Mouse (Mus musculus): ENCODE data around the gene Nme2. TPM values are rescaled to one million over a fixed set of nuclear protein-coding genes. Genes with fewer than 3 reads are reported as not detected.

The Nme2 gene
- polyA plus RNA-seq, 1 experiment: 1,152 TPM

DNA sequence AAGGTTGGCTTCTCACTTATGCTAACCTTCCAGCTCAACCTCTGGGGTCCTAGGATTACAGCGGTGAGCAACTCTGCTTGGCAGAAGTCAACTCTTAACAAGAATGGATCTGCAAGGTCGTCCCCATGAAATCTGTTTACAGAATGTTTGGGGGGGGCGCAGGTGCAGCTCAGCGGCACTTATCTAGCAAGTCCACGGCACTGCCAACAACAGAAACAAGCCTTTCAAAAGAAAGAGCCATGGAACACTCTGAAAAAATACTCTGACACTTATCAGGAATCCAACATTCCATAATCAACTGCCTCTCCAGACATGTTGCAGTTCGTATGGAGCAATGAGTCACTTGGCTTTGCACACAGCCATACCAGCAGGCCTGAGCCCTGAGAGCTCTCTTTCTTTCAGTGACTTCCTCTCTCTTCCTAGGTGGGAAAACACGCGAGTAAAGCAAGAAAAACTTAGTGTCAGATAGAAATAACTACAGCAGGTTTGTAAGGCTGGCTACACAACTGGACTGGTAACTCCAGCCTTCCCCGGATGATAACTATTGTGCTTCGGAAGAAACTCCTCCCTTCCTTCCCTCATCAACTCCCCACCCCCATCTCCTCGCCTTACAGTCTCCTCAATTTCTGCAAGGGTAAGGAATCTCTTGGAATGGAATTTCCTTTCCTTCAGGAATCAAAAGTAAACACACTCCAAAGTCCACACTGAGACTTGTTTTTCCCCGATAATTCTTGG lies 32.4 kb upstream of the Nme2 start:
- no peak overlapping the region for H3K4me3 ChIP-seq
- no peaks in the 10 kb centered on the region for H3K79me2 ChIP-seq (ENCODE audit: control insufficient read depth, insufficient read depth)
- TF ChIP-seq MYOG (IDR thresholded peaks at IDR 0.05; ENCODE audit: control insufficient read depth in 1 of 3, insufficient read depth in 1 of 3, insufficient read length in 2 of 3, low read depth in 2 of 3) (no peak), POLR2AphosphoS2 (IDR thresholded peaks at IDR 0.05; ENCODE audit: insufficient read length, low read depth) (no peak), MYOD1 (IDR thresholded peaks at IDR 0.05; ENCODE audit: control insufficient read depth in 1 of 3, insufficient read length in 2 of 3, low read depth in 2 of 3) (no peak), E2F4 (IDR thresholded peaks at IDR 0.05; ENCODE audit: insufficient read depth) (no peak), CEBPB (IDR thresholded peaks at IDR 0.05; ENCODE audit: insufficient read depth, poor library complexity, severe bottlenecking) (no peak), USF1 (IDR thresholded peaks at IDR 0.05; ENCODE audit: low read depth) (no peak), REST (IDR thresholded peaks at IDR 0.05; ENCODE audit: insufficient read depth, insufficient read length) (no peak)
- H3K36me3 ChIP-seq (ENCODE audit: control insufficient read depth, insufficient read depth): no peaks in the 10 kb centered on the region
- H3ac ChIP-seq (ENCODE audit: control insufficient read depth, insufficient read length): no peak overlapping the region
- peak overlapping the region; percentile 50 for H3K4me2 ChIP-seq (ENCODE audit: low read depth)
- no peaks in the 10 kb centered on the region for H3K27me3 ChIP-seq (ENCODE audit: control insufficient read depth, insufficient read depth, insufficient read length)

DNA sequence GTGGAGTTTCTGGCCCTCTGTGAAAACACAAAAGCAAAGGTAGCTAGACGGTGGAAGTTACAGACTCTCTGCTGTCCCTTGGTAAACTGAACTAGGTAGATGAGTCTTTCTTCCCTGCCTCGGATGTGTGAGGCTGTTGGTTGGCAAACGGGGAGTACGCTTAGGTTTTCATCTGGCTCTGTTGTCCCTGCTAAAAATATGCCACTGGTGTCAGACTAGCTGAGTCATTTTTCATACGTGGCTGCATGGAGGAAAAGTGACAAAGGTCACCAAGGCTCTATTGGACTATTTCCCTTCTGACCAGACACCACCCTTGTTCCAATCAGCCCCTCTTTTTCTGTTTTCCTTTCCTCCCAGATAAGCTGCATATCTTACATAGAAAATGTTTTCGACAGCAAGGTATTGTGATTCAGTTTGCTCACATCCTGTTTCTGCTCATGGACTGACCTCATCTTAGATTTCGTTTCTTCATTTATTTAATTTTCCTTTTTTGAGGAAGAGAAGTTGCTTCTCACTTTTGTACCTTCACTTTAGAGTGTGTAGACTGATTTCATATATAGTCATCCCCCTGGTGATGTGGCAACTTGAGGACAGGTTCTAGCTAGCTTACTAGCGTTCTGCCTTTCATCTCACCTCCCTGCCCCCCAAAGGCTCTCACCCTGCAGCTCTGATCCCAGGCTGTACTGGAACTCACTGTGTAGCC lies 31.7 kb upstream of the Nme2 start:
- Histone ChIP-seq H3K4me2 (ENCODE audit: low read depth) (peak overlapping the region; percentile 50), H3K27me3 (ENCODE audit: control insufficient read depth, insufficient read depth, insufficient read length) (no peaks in the 10 kb centered on the region), H3K79me2 (ENCODE audit: control insufficient read depth, insufficient read depth) (no peaks in the 10 kb centered on the region), H3K36me3 (ENCODE audit: control insufficient read depth, insufficient read depth) (no peaks in the 10 kb centered on the region), H3K4me3 (no peak overlapping the region), H3ac (ENCODE audit: control insufficient read depth, insufficient read length) (no peak overlapping the region)
- TF ChIP-seq MYOG (IDR thresholded peaks at IDR 0.05; ENCODE audit: control insufficient read depth in 1 of 3, insufficient read depth in 1 of 3, insufficient read length in 2 of 3, low read depth in 2 of 3) (no peak), TCF3 (IDR thresholded peaks at IDR 0.05; ENCODE audit: insufficient read length, low read depth) (no peak), REST (IDR thresholded peaks at IDR 0.05; ENCODE audit: insufficient read depth, insufficient read length) (no peak), E2F4 (IDR thresholded peaks at IDR 0.05; ENCODE audit: insufficient read depth) (no peak), MYOD1 (IDR thresholded peaks at IDR 0.05; ENCODE audit: control insufficient read depth in 1 of 3, insufficient read length in 2 of 3, low read depth in 2 of 3) (no peak), POLR2AphosphoS2 (IDR thresholded peaks at IDR 0.05; ENCODE audit: insufficient read length, low read depth) (no peak), CEBPB (IDR thresholded peaks at IDR 0.05; ENCODE audit: insufficient read depth, poor library complexity, severe bottlenecking) (no peak), POLR2A (IDR thresholded peaks at IDR 0.05; ENCODE audit: insufficient read length, low read depth) (no peak), TCF12 (IDR thresholded peaks at IDR 0.05; ENCODE audit: insufficient read depth, poor library complexity, severe bottlenecking) (no peak), SRF (IDR thresholded peaks at IDR 0.05; ENCODE audit: control insufficient read depth, insufficient read length, low read depth) (no peak), USF1 (IDR thresholded peaks at IDR 0.05; ENCODE audit: low read depth) (no peak), MAX (IDR thresholded peaks at IDR 0.05; ENCODE audit: low read depth) (no peak)

DNA sequence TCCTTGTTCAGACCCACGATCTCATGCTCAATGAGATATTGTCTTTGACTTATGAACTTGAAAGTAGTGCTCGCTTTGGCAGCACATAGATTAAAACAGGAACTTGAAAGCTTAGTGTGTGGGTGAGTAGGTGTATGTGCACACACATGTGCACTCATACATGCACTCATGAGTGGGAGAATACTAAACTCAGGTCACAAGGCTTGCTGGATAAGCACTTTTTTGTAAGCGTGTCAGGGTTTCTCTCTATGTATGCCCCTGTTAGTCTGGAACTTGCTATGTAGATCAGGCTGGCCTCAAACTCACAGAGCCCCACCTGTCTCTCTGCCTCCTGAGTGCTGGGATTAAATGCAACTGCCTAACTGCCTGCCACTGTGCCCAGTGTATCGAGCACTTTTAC lies 31.0 kb upstream of the Nme2 start:
- Histone ChIP-seq H3K36me3 (ENCODE audit: control insufficient read depth, insufficient read depth) (no peaks in the 10 kb centered on the region), H3K79me2 (ENCODE audit: control insufficient read depth, insufficient read depth) (no peaks in the 10 kb centered on the region), H3K4me3 (no peak overlapping the region), H3ac (ENCODE audit: control insufficient read depth, insufficient read length) (no peak overlapping the region), H3K27me3 (ENCODE audit: control insufficient read depth, insufficient read depth, insufficient read length) (no peaks in the 10 kb centered on the region), H3K4me2 (ENCODE audit: low read depth) (peak overlapping the region; percentile 50)
- TF ChIP-seq CEBPB (IDR thresholded peaks at IDR 0.05; ENCODE audit: insufficient read depth, poor library complexity, severe bottlenecking) (no peak), E2F4 (IDR thresholded peaks at IDR 0.05; ENCODE audit: insufficient read depth) (no peak), MYOD1 (IDR thresholded peaks at IDR 0.05; ENCODE audit: control insufficient read depth in 1 of 3, insufficient read length in 2 of 3, low read depth in 2 of 3) (no peak), MYOG (IDR thresholded peaks at IDR 0.05; ENCODE audit: control insufficient read depth in 1 of 3, insufficient read depth in 1 of 3, insufficient read length in 2 of 3, low read depth in 2 of 3) (no peak), TCF3 (IDR thresholded peaks at IDR 0.05; ENCODE audit: insufficient read length, low read depth) (no peak), POLR2AphosphoS2 (IDR thresholded peaks at IDR 0.05; ENCODE audit: insufficient read length, low read depth) (no peak), MAX (IDR thresholded peaks at IDR 0.05; ENCODE audit: low read depth) (no peak), TCF12 (IDR thresholded peaks at IDR 0.05; ENCODE audit: insufficient read depth, poor library complexity, severe bottlenecking) (no peak), POLR2A (IDR thresholded peaks at IDR 0.05; ENCODE audit: insufficient read length, low read depth) (no peak), REST (IDR thresholded peaks at IDR 0.05; ENCODE audit: insufficient read depth, insufficient read length) (no peak), USF1 (IDR thresholded peaks at IDR 0.05; ENCODE audit: low read depth) (no peak)

DNA sequence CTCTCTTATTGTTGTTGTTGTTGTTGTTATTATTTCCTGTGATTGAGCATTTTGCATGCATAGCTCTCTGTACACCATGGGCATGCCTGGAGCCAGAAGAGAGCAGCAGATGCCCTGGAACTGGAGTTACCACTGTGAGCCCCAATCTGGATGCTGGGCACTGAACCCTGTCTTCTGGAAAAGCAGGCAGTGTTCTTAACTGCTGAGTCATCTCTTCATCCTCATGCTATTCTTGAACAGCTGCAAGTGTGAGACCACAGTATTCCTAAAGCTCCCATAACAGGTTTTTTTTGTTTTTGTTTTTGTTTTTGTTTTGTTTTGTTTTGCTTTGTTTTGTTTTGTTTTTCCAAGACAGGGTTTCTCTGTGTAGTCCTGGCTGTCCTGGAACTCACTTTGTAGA lies 30.2 kb upstream of the Nme2 start:
- TF ChIP-seq MYOG (IDR thresholded peaks at IDR 0.05; ENCODE audit: control insufficient read depth in 1 of 3, insufficient read depth in 1 of 3, insufficient read length in 2 of 3, low read depth in 2 of 3): no peak
- TF ChIP-seq MAX (IDR thresholded peaks at IDR 0.05; ENCODE audit: low read depth): no peak
- no peak for TF ChIP-seq USF1 (IDR thresholded peaks at IDR 0.05; ENCODE audit: low read depth)
- TF ChIP-seq TCF3 (IDR thresholded peaks at IDR 0.05; ENCODE audit: insufficient read length, low read depth): no peak
- no peaks in the 10 kb centered on the region for H3K79me2 ChIP-seq (ENCODE audit: control insufficient read depth, insufficient read depth)
- no peak overlapping the region for H3K4me3 ChIP-seq
- no peaks in the 10 kb centered on the region for H3K27me3 ChIP-seq (ENCODE audit: control insufficient read depth, insufficient read depth, insufficient read length)
- no peak overlapping the region for H3ac ChIP-seq (ENCODE audit: control insufficient read depth, insufficient read length)
- H3K4me2 ChIP-seq (ENCODE audit: low read depth): no peak overlapping the region
- no peaks in the 10 kb centered on the region for H3K36me3 ChIP-seq (ENCODE audit: control insufficient read depth, insufficient read depth)

Data from myocyte (in vitro differentiated cells).